Mouse (Mus musculus) heart, adult 11 months (tissue): ENCODE results near the gene Rxfp3.

Experiments
- DNase-seq: peaks from one replicate; pipeline ENCODE4 v3.0.0; 2022

The Rxfp3 gene

DNA sequence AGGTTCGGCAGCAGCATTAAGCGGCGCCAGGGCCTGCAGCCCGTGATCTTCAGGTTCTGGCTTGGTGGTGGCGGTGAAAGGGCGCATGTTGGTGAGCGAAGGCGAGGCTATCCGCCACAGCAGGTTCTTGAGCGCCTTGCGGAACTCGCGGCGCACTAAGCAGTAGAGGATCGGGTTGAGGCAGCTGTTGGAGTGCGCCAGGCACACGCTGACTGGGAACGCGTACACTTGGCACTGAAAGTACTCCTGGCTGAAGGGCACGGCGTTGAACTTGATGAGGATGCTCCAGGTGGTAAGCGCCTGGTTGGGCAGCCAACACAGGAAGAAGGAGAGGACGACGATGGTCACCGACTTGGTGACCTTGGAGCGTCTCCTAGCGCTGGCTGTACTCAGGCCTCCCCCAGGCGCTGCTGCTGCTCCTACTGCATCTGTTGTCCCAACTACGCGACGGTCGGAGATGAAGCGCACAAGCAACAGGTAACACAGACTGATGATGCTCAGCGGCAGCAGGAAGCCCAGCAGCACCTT lies 1.8 kb downstream of the Rxfp3 start:
- DNase-seq, result no peak

DNA sequence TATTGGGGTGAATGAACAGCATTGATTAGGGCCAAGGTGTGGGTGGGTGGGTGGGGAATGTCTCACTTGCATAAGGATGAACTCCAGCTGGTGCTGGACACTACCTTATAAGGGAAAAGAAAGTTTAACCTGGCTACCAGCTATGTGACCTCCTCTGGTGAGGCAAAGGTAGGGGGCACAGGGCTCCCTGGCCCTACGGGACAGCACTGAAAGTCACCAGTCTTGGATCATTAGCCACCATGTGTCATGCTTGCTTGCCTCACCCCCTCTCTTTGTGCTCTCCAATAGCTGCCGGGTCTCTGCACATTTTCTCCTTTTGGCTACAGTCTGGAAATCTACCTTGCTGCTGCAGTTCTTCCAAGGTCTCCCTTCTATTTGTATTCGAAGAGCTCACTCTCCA lies 7.6 kb downstream of the Rxfp3 start:
- DNase-seq, result no peak

DNA sequence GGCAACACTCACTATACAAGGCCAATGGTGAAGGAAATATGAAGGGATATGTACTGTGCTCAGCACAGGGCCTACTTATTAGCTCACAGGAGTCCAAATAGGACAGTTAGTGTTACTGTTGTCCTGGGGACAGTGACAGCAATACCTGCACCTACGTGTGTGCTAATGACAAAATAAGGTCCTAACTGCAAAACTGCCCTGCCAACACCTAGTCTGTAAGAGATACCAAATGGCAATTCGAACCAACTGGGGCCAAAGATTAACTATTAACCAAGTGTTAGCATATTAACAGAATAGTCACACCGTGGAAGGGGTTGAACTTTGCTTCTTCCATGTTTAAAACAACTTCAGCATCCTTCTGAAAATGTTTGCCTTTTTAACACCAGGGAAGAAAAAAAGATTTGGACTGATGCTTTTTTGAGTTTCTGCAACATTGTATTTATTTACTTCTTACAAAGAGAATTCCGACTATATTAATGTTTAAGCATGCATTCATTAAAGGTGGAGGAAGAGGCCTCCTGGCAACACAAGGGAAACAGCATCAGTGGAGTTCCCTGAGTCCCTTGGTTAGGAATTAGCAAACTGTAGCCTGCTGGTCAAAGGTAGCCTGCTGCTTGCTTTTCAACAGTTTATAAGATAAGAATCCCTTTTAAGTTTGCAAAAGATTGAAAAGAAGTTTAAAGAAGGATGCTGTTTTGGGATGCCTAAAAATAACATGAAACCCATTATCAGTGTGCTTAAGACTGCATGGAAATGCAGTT lies 10.8 kb downstream of the Rxfp3 start:
- DNase-seq, result no peak

DNA sequence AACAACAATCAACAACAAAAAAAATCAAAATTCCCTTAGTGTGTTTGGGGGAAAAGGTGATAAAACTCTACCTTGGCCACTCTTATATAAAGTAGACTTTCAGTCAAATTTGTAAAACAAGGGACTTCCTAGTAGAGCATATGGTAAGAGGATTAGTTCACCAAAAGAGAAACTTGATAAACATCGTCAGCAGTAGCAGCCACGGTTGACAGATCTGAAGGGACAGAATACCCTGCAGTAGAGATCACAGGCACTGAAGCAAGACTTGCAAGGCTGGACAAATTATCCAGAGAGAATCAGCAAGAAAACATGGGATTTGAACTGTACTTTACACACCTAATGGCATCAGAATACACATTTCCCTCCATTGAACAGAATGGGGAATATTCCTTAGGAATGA lies 22.9 kb downstream of the Rxfp3 start:
- DNase-seq, result no peak

DNA sequence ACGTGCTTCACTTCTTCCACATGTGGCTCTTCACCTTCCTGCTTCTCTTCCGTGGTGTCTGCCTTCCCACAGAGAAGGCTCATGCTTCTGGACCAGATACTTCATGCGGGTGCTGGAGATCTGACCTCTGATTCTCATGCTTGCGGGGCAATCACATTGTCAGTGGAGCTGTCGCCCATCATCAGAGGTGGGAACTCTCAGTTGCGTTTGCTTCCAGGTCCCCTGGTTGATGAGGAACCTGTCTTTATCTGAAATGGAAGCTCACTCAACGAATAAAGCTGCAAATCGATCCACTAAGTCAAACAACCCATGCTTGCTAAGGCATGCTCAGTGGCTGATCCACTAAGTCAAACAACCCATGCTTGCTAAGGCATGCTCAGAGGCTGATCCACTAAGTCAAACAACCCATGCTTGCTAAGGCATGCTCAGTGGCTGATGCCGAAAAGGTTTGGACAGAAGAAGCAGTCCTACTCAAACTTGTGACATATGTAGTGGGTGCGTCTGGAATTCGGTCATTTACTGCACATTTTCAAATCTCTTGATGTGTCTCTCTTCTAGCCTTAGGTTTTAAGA lies 26.7 kb downstream of the Rxfp3 start:
- peak; percentile 85 for DNase-seq

DNA sequence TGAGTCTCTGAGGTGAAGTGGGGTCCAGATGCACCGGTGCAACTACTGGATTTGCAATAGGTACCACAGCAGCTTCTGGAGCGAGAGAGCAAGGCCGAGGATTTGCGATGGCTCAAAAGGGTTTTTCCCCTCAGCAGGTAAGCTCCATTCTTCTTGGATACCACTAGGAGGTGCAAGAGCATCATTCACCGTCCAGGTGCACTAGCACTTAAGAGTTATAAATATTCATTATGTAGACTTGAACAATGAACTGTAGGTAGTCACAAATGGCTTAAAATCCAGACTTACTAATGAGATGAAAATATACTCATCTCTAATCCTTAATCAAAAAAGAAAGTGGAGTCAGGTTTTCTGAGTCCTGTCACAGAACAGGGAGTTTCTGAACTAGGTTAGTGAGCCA lies 29.0 kb downstream of the Rxfp3 start:
- DNase-seq, result peak; percentile 60

DNA sequence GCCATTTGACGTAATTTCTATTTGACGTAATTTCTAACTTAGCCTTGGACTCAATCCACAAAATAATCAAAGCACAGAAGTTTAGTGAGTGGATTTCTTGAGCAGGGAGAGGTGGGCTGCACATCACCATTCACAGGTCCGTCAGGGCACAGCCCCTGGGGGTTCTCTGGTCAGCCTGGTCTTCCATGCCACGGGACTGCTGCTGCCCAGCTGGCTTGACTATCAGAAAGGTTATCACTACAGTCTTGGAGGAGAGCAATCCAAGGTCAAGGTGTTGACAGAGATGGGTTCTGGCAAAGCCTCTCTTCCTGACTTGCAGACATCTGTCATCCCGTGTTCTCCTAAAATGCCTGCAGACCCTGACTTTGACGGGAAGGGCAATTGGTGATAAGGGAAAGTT lies 33.1 kb downstream of the Rxfp3 start:
- peak; percentile 60 for DNase-seq

DNA sequence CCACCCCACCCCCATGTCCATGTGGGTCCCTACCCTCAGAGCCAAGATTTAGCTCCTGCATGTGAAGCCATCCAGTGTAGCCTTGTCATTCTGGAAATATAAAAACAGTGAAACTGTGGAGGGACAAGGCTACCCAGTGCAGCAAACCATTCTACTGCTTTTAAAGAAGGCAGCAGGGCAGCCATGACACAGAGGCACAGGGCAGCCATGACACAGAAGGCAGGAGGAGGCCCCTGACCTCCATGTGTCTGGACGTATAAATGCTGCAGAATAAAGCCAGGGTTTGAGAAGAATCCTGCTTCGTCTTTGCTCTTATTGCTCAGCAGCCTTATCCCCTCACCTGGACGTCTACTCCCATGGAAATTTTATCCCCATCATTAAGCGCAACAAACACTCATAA lies 34.0 kb downstream of the Rxfp3 start:
- peak; percentile 52 for DNase-seq

DNA sequence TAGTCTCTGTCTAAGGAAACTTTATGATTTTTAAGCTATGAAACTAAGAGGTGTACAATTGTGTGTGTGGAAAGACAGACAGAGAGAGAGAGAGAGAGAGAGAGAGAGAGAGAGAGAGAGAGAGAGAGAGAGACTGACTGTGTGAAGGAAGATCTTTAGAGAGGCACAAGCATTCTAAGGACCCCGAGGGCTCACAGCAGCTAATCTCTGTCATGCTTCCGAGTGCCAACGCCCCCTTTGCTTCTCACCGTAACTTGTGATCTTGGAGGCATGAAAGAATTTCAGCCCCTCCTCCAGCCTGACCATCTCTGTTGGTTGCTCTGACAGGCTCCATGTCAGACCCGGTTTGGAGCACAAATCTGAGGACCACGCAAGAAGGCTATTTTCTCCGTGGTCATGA lies 37.4 kb downstream of the Rxfp3 start, which contains the start of gene Slc45a2:
Gene Slc45a2 (plus strand): TSS at position 301 of the 400 bp plus-strand sequence.
- no peak for DNase-seq

DNA sequence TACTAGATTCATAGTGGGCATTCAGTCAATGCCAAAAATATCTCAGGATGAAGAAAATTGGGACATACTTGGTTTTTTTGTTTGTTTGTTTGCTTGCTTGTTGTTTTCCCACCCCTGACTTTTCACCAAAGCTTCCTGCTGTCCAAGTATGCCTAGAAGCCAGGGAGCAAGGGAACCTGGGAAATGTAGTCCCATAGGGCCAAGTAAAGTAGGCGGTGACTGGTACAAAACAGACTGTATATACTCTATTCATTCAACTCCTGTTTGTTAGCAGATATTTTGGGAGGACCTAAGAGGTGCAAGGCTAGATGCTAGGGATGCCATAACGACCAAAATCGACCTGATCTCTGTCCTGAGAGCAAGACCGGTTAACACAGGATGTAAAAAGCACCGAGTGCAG lies 38.0 kb downstream of the Rxfp3 start:
- no peak for DNase-seq

DNA sequence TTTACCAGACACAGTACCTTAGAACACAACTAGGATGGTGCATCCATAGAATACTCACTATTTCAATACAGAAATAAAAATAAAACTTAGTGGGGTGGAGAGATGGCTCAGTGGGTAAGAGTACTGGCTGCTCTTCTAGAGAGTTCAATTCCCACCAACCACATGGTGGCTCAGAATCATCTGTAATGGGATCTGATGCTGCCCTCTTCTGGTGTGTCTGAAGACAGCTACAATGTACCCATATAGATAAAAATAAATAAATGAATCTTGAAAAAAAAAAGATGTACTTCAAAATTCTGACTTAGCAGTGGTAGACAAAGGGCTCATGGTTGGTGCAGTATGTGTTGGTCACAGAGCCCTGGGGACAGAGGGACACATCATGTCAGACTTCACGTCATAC lies 46.2 kb downstream of the Rxfp3 start:
- peak; percentile 1 for DNase-seq

DNA sequence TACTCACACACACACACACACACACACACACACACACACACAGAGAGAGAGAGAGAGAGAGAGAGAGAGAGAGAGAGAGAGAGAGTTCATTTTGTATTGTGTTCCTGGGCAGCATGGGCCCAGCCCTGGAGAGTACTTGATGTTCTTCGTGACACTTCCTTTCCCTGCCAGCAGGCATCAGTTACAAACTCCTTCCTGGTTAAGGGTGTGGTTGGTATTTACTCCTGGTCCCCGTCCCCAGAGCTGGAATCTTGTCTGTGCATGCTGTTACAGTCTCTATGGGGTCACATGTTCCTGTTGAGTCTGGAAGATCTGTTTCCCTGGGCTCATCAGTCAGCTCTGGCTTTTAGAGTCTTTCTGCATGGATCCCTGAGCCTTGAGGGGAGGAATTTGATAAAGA lies 47.4 kb downstream of the Rxfp3 start:
- peak; percentile 50 for DNase-seq

DNA sequence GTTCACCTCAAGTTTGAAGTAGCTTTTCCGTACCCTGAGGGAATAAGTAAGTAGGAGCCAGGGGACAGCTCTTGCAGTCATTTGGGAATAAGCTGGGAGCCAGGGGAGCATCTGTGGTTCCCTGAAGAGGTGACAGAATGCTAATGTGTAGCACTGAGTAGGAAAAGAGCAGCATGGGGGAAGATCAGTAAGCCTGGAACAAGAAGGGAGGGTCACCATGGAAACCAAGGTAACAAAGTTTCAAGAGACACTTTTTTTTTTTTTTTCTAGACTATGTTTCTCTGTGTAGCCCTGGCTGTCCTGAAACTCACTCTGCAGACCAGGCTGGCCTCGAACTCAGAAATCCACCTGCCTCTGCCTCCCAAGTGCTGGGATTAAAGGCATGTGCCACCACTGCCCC lies 51.3 kb downstream of the Rxfp3 start:
- peak; percentile 28 for DNase-seq

DNA sequence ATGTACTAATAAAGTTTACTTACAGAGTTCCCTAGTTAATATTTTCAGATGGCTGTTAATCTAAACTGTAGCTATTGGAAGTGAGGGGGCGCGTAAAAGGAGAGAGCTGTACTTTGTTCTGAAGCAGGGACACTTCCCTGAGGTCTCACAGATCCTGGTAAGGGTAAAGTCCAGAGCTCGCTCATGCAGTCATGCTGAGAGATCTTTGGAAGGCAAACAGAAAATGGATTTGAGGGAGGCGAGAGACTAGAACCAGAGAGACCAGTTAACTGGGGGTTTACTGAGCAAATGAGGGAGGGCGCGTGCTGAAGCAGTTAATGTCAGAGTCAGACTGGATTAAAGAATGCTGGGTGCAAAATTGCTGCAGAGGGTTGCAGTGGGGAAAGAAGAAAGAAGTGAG lies 52.0 kb downstream of the Rxfp3 start:
- no peak for DNase-seq
